Mouse (Mus musculus) splenic B cell, adult 2 months (primary cell): Measurements from ENCODE around the gene Aldh18a1.
"Not testable (repeated sequence)": the region's sequence is repeated elsewhere in the genome, so short reads cannot be mapped to it uniquely, and the experiment has no call there.

ENCODE experiments used
- DNase-seq: peaks from one replicate; pipeline ENCODE4 v3.0.0-alpha.2; 2011; ENCODE audit warnings: low read depth, low spot score
- H3K27me3 ChIP-seq: 2 replicates; pipeline ENCODE4 v1.6.1; 2012; ENCODE audit warnings: mild to moderate bottlenecking, low read length, moderate library complexity, mixed read lengths; ENCODE audit not compliant: control insufficient read depth, poor library complexity, insufficient read depth, severe bottlenecking
- H3K36me3 ChIP-seq: 2 replicates; pipeline ENCODE4 v1.6.1; 2012; ENCODE audit warnings: mild to moderate bottlenecking, low read length, moderate library complexity, mixed read lengths; ENCODE audit not compliant: control insufficient read depth, poor library complexity, insufficient read depth, severe bottlenecking

Aldh18a1 gene

DNA sequence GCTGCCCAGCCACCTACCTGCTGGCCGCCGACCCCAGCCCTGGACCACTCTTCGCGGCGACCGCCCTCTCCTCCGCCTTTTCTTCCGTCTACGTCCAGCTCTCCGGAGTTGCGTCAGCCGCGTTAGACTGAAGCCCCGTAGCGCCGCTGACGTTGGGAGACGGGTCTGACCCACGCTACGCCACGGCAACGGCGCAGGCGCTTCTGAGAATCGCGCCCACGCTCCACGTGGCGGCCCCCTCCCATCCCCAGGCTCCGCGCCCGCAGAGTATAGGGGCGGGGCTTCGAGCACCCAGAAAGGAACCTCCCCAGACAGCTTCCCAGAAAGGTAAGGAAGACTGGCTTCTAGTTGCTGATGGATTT, at the start of gene Aldh18a1:
Gene Aldh18a1, minus strand, starts transcription at position 171 of the 362 bp plus-strand sequence.
- no peaks in the 10 kb centered on the region for H3K27me3 ChIP-seq
- DNase-seq, result peak; percentile 96
- no peaks in the 10 kb centered on the region for H3K36me3 ChIP-seq

DNA sequence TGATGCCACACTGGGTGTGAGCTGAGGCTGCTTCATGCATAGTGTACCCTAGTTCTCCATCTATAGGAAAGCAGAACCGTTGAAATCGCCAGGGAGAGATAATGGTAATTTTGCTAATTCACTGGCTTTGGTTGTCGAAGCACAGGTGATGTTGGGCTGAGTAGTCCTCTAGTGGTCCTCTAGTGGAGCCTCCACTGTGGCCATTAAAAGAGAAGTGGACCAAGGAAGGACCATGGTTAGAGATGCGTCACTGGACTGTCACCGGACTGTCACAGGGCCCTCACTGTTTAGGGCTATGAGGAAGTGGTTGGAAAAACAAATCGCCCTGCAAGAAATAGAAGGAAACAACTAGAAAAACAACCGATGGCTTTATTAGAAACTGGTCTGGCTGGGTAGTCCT, 49.3 kb upstream of the Aldh18a1 start:
- Histone ChIP-seq H3K36me3 (no peaks in the 10 kb centered on the region), H3K27me3 (no peaks in the 10 kb centered on the region; the same call in 1 of the 2 replicates)
- peak; percentile 21 for DNase-seq

DNA sequence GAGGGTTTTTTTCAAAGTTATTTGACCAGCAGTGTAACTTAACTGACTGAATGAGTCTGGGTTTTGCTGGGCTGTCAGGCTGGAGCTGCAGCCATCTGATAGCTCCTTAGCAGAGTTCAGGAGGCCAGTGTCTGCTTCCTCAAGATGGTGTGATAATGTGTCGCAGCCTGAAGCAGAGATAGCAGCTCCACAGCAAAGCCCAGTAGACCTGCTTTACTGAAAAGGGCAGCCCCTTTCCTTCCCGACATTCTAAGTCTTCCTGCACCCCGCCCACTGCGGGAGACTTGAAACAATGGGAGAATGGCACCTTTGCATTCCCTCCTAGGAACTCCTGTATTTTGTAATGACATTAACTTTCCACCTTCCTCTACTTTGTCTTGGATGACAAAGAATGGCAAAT, 48.8 kb upstream of the Aldh18a1 start:
- H3K36me3 ChIP-seq, result no peaks in the 10 kb centered on the region
- no peak for DNase-seq

DNA sequence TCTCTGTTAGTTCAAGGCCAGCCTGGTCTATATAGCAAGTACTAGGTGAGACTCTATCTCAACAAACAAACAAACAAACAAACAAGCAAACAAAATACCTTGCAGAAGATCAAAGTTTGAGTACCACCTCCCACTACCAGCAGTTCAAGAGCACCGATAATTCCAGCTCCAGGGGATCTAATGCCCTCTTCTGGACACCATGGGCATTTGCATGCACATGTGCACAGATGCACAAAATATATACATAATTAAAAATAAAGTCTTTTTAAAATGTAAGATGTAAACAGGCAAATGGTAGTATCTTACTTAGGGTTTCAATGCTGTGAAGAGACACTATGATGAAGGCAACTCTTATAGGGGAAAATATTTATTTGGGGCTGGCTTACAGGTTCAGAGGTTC, 44.9 kb upstream of the Aldh18a1 start:
- no peak for DNase-seq
- H3K27me3 ChIP-seq, result no peaks in the 10 kb centered on the region; the same call in 1 of the 2 replicates
- no peaks in the 10 kb centered on the region for H3K36me3 ChIP-seq

More for the DNA sequence above, 48.8 kb upstream of the Aldh18a1 start:
- no peaks in the 10 kb centered on the region; the same call in 1 of the 2 replicates for H3K27me3 ChIP-seq

DNA sequence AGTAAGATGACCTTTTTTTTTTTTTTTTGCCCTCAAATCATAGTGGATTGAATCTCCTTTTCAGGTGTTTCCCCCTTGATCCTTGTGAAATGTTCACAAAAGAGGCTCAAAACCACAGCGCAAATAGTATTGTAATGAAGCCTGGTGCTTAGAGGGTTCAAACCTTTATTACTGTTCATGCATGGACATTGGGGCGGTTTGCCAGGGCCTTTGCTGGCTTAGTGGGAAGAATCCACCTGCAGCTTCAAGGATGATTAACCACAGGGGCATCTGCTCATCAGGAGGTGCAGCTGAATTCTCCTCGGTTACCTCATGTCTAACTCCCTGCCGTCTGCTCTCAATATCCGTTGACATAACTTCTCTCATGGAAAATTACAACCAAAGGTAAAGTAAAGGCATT, 44.4 kb upstream of the Aldh18a1 start:
- DNase-seq, result no peak
- Histone ChIP-seq H3K36me3 (no peaks in the 10 kb centered on the region), H3K27me3 (no peaks in the 10 kb centered on the region; the same call in 1 of the 2 replicates)

DNA sequence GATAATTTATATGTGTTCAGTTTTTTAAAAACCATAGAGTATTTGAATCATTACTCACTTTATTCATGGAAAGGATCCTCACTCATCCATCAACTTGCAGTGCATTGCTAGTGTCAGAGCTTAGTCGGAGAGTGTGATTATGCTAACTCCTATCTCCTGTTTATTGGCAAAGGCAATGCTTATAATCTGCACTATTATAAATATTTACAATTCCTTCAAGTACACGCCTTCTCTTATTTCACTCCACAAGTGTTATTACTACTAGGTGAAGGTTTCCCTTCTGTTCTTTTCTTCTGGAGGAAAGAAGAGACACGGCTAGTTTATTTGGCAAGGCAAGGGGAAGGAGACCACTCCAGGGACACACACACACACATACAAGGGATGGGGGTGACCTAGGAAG, 43.9 kb upstream of the Aldh18a1 start:
- no peaks in the 10 kb centered on the region for H3K36me3 ChIP-seq
- no peak for DNase-seq
- H3K27me3 ChIP-seq, result no peaks in the 10 kb centered on the region; the same call in 1 of the 2 replicates

DNA sequence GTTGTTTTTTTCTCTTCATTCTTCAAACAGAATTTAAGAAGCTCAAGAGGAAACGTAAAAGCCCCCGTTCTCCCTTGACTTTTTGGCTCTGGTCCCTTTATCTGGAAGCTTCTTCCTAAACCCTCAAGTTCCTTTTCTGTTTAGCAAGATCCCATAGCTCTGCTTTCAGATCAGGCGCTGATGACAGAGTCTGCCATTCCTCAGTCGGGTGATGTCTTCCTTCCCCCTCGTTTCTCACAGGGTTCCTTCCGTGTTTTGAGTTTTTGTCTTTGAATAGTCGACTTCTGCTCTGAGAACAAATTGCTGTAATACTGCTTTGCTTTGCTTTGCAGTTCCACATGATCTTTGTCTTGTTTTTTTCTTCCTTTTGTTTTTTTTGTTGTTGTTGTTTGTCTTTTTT, 42.3 kb upstream of the Aldh18a1 start:
- no peaks in the 10 kb centered on the region for H3K27me3 ChIP-seq
- no peaks in the 10 kb centered on the region for H3K36me3 ChIP-seq
- DNase-seq, result peak; percentile 43

DNA sequence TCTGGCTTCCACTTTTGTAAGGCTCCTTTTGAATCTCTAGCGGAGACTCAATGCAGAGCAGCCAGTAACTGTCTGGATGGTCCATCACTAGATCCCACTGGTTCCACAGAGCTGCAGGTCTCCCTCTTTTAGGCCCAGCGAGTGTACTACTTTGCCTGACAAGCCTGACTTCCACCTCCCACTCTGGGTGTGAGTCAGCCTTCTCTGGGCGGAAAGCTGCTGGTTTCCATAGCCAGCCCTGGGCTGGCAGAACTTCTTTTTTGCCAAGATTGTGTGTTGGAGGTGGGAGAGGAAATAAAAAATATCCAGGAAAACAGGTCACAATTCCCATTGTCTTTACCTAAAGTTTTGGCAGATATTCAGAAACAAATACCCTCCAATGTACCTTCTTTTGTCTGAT, 41.8 kb upstream of the Aldh18a1 start:
- H3K27me3 ChIP-seq, result no peaks in the 10 kb centered on the region
- no peaks in the 10 kb centered on the region for H3K36me3 ChIP-seq
- DNase-seq, result no peak

DNA sequence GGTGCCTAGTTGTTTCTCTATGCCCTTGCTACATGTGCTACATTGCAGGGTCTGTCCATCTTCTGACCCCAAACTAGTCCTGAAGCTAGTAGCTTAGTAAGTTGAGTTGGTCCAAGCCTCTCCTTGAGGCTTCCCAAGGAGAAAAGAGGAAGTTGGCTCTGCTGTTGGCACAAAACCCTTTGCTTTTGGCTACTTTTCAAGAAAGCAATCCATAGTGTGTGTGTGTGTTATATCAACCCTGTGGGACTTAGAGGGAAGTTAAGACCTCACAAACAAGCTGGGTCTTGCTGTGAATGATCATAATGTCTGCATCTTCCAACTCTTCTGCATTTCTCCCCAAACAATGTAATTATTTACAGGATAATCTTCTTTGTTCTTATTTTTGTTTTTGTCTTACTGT, 40.7 kb upstream of the Aldh18a1 start:
- DNase-seq, result no peak
- H3K36me3 ChIP-seq, result no peaks in the 10 kb centered on the region
- no peaks in the 10 kb centered on the region for H3K27me3 ChIP-seq

DNA sequence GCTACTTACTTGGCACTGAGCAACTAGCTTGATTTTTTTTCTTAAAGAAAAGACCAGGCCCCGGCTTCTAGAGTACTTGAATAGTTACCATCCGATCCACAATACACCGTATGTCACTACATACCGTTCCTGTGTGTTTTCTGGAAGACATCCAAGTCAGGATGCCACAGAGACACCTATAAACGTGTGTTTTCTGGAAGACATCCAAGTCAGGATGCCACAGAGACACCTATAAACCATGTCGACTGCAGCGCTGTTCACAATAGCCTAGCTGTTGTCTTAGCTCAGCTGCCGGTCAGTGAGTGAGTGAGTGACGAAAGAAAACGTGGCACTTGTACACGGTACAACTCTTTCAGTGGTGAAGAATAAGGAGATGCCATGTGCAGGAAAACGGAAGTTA, 37.7 kb upstream of the Aldh18a1 start:
- Histone ChIP-seq H3K27me3 (no peaks in the 10 kb centered on the region), H3K36me3 (no peaks in the 10 kb centered on the region)
- DNase-seq, result no peak

DNA sequence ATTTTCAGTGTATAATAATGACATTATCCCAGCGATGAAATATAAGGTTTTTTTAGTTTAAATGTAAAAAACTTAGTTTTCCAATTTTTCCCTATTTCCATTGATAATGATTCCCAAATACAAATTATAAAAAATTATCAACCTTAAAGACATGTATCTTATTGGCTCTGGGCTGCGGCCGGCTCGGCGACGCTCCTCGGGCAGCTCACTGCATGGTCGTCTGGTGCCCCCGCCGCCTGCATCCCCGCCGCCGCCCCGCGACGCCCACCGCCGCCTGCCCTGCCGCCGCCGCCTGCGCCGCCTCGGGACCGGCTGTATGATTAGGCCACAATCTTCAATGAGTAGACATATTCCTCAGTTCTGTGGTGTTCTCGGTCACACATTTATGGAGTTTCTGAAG, 33.4 kb upstream of the Aldh18a1 start:
- H3K36me3 ChIP-seq, DNase-seq, H3K27me3 ChIP-seq: not testable (repeated sequence)

DNA sequence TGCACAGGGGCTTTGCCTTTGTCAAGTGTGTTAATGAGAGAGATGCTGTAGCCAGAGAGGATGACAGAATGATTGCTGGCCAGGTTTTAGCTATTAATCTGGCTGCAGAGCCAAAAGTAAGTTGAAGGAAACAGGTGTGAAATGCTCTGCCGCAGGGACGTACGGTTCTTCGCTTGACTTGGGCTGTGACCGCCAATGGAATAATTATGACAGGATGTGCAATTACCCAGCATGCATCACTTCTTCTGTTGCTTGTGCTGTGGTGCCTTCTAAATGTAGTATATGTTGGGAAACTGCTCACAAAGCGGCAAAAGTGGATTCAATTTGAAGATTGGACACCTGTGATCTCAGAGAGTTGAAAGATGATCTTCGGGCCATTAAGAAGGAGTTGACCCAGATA, 27.8 kb upstream of the Aldh18a1 start:
- H3K27me3 ChIP-seq, result no peaks in the 10 kb centered on the region
- peak; percentile 89 for DNase-seq
- no peaks in the 10 kb centered on the region for H3K36me3 ChIP-seq

DNA sequence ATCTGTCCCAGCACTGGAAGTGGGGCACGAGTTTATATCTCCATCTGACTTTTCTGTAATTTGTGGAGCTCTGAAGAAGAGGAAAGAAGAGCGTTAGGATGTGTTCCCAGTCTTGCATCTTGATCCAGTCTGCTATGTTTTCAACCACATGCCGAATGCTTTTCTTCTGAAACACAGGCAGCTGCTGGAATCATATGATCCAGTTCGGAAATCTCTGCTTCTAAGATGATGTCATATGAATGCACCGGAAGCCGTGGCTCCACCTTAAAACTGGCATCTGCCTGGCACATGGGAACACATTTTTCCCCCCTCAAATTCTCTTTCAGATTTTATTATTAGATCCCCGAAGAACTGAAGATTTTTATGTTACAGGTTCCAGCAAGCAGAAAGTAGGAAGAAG, 26.5 kb upstream of the Aldh18a1 start:
- Histone ChIP-seq H3K36me3 (no peaks in the 10 kb centered on the region), H3K27me3 (no peaks in the 10 kb centered on the region)
- no peak for DNase-seq

DNA sequence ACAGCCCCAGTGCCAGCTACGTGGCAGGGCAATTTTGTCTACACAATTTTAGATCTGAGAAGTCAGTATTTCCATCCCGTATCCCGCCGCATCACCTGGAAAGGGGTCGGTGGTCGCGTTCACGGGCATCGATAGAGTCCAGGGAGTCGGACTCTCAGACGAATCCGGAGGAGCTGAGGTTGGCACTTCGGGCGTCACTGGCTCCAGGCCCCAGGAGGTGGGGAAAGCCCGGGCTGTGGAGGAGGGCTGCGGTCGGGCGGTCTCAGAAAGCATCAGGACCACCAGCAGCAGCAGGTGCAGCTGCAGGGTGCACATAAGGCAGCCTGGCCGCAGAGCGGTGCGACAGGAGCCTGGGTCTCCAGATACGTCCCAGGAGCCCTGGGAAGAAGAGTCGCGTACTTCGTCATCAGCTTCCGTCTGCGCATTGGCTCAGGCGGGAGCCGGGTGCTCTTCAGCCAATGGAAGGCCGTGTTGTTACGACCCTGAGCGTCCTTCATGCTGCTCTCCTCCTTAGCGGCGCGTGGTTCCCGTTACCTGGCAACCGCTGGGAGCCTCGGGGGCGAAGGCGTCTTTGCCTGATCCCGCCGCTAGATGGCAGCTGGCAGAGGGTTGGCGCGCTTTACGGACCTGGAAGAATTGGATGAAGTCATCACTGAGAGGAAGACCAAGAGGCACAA, 23.7 kb upstream of the Aldh18a1 start, which contains the start of the genes Tctn3 and Entpd1:
Gene Tctn3, minus strand, starts transcription at position 404 of the 677 bp plus-strand sequence.
Gene Entpd1, plus strand, starts transcription at position 537 of the 677 bp plus-strand sequence.
- Histone ChIP-seq H3K27me3 (no peaks in the 10 kb centered on the region), H3K36me3 (no peaks in the 10 kb centered on the region)
- peak; percentile 97 for DNase-seq

DNA sequence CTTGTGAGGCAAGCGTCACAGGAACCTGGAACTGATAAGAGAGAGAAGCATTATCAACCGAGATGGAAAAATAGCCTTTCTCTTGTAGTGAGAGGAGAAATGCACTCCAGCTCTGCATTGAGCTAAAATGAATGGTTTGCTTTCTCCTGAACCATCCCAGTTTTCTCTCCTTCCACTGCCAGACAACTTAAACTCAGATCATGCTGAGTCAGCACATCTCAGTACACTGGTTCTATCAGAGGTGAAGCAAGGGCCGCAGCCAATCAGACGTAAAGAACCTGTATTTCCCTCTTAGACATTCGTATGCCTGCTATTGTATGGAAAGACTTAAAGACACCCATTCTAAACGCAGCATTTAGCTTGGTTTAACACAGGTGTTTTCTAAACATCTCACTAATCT, 19.4 kb upstream of the Aldh18a1 start:
- Histone ChIP-seq H3K36me3 (peaks cover 2% of the 10 kb centered on the region), H3K27me3 (no peaks in the 10 kb centered on the region)
- no peak for DNase-seq

DNA sequence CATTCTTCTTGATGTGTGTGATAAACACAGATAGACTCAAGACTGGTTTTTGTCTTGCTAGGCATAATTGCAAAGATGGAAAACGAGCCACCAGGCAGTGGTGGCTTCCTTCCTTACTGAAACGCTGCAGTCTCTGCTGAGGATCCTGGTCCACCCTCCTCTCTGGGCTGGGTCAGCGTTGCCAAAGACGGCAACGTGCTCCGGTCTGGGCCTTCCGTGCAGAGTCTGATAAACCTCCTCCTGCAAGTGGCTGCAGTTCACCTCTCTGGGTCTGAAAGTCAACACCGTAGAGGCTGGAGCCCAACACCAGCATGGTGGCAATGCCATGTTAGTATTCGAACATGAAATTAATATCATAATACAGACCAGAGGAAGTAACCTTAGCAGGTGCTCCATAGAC, 16.9 kb upstream of the Aldh18a1 start:
- peaks cover 2% of the 10 kb centered on the region for H3K36me3 ChIP-seq
- no peaks in the 10 kb centered on the region for H3K27me3 ChIP-seq
- DNase-seq, result no peak
